Mouse (Mus musculus): ENCODE data around the gene Fkbp1b. TPM values are rescaled to one million over a fixed set of nuclear protein-coding genes. Genes with fewer than 3 reads are reported as not detected.
"Not testable (repeated sequence)": the region's sequence is repeated elsewhere in the genome, so short reads cannot be mapped to it uniquely, and the experiment has no call there.

The Fkbp1b gene
- 10 to 100 TPM; 34.3 to 50.6 (median 43.9) TPM for total RNA-seq (2022)

GRCm38 (mm10) chr12:4841392-4841887 lies at the start of gene Fkbp1b:
Gene Fkbp1b (minus strand): TSS chr12:4841591.
- DNase-seq (ENCODE audit: low spot score in 2 of 2): peak in 1 of 2 experiments; percentile 29

- no peak for DNase-seq (ENCODE audit: low spot score in 2 of 2)
Observed at GRCm38 (mm10) chr12:4889891-4890290, 48.5 kb upstream of the Fkbp1b start.

- no peak for DNase-seq (ENCODE audit: low spot score in 2 of 2)
Observed at GRCm38 (mm10) chr12:4889251-4889650, 47.9 kb upstream of the Fkbp1b start.

- DNase-seq (ENCODE audit: low spot score in 2 of 2): no peak
Observed at GRCm38 (mm10) chr12:4888739-4889138, 47.3 kb upstream of the Fkbp1b start.

- DNase-seq (ENCODE audit: low spot score in 2 of 2): not testable (repeated sequence)
Observed at GRCm38 (mm10) chr12:4886581-4886980, 45.2 kb upstream of the Fkbp1b start.

- DNase-seq (ENCODE audit: low spot score in 2 of 2): no peak
Observed at GRCm38 (mm10) chr12:4885062-4885461, 43.7 kb upstream of the Fkbp1b start.

- no peak for DNase-seq (ENCODE audit: low spot score in 2 of 2)
Observed at GRCm38 (mm10) chr12:4882086-4882485, 40.7 kb upstream of the Fkbp1b start.

GRCm38 (mm10) chr12:4879048-4879447 lies 37.7 kb upstream of the Fkbp1b start:
- no peak for DNase-seq (ENCODE audit: low spot score in 2 of 2)

- DNase-seq (ENCODE audit: low spot score in 2 of 2): no peak
Observed at GRCm38 (mm10) chr12:4878296-4878783, 36.9 kb upstream of the Fkbp1b start.

GRCm38 (mm10) chr12:4875623-4876022 lies 34.2 kb upstream of the Fkbp1b start:
- no peak for DNase-seq (ENCODE audit: low spot score in 2 of 2)

- DNase-seq (ENCODE audit: low spot score in 2 of 2): no peak
Observed at GRCm38 (mm10) chr12:4874161-4874927, 33.0 kb upstream of the Fkbp1b start, which contains the start of gene Mfsd2b. Gene Mfsd2b (minus strand): TSS chr12:4874359.

GRCm38 (mm10) chr12:4873531-4873930 lies 32.1 kb upstream of the Fkbp1b start:
- no peak for DNase-seq (ENCODE audit: low spot score in 2 of 2)

- DNase-seq (ENCODE audit: low spot score in 2 of 2): no peak
Observed at GRCm38 (mm10) chr12:4872983-4873477, 31.6 kb upstream of the Fkbp1b start.

GRCm38 (mm10) chr12:4872273-4872672 lies 30.9 kb upstream of the Fkbp1b start:
- DNase-seq (ENCODE audit: low spot score in 2 of 2): no peak

- DNase-seq (ENCODE audit: low spot score in 2 of 2): no peak
Observed at GRCm38 (mm10) chr12:4871260-4871659, 29.9 kb upstream of the Fkbp1b start.

- no peak for DNase-seq (ENCODE audit: low spot score in 2 of 2)
Observed at GRCm38 (mm10) chr12:4868924-4869323, 27.5 kb upstream of the Fkbp1b start.

- DNase-seq (ENCODE audit: low spot score in 2 of 2): peak in 1 of 2 experiments; percentile 38
Observed at GRCm38 (mm10) chr12:4864338-4864690, 22.9 kb upstream of the Fkbp1b start.

GRCm38 (mm10) chr12:4863654-4864337 lies 22.4 kb upstream of the Fkbp1b start:
- no peak for DNase-seq (ENCODE audit: low spot score in 2 of 2)

GRCm38 (mm10) chr12:4862672-4863071 lies 21.3 kb upstream of the Fkbp1b start:
- no peak for DNase-seq (ENCODE audit: low spot score in 2 of 2)

GRCm38 (mm10) chr12:4859241-4859914 lies 18.0 kb upstream of the Fkbp1b start:
- no peak for DNase-seq (ENCODE audit: low spot score in 2 of 2)

- DNase-seq (ENCODE audit: low spot score in 2 of 2): no peak
Observed at GRCm38 (mm10) chr12:4856834-4857233, 15.4 kb upstream of the Fkbp1b start.

- no peak for DNase-seq (ENCODE audit: low spot score in 2 of 2)
Observed at GRCm38 (mm10) chr12:4856160-4856559, 14.8 kb upstream of the Fkbp1b start.

Measured in layer of hippocampus, adult 8-10 months (tissue).